Mouse (Mus musculus) erythroblast, adult 5-6 weeks (primary cell): ENCODE results near the gene Atp1b1. TPM values are rescaled to one million over a fixed set of nuclear protein-coding genes. Genes with fewer than 3 reads are reported as not detected.

ENCODE experiments used
- ATAC-seq: replicated peaks from 2 replicates; pipeline ENCODE4 v1.8.0; 2016; ENCODE audit warnings: moderate number of reproducible peaks, mild to moderate bottlenecking, moderate TSS enrichment, inconsistent platforms; ENCODE audit not compliant: poor library complexity, low FRiP score, severe bottlenecking
- total RNA-seq, 2 experiments: library from RNA; stranded (forward) in 1 of 2; stranded (reverse) in 1 of 2; fragments of 150-400 nt in 1 of 2; fragments of 200-764, 138-1000 nt in 1 of 2; gene quantifications; 2 replicates each; pipeline versions ENCODE4 v1.2.3 to v1.2.4; 2015 to 2017; ENCODE audit warnings: low replicate concordance in 2 of 2

Atp1b1 gene
- total RNA-seq, 2 experiments from 2014 or later = 2.9 to 9.4 TPM

GRCm38 (mm10) chr1:164445620-164446162 lies 12.5 kb downstream of the Atp1b1 start:
- no peak for ATAC-seq

GRCm38 (mm10) chr1:164441408-164441974 lies 16.7 kb downstream of the Atp1b1 start:
- no peak for ATAC-seq

- no peak for ATAC-seq
Observed at GRCm38 (mm10) chr1:164440708-164441407, 17.3 kb downstream of the Atp1b1 start.

GRCm38 (mm10) chr1:164440230-164440629 lies 17.9 kb downstream of the Atp1b1 start:
- ATAC-seq = no peak

GRCm38 (mm10) chr1:164436749-164437148 lies 21.4 kb downstream of the Atp1b1 start:
- no peak for ATAC-seq

- no peak for ATAC-seq
Observed at GRCm38 (mm10) chr1:164434049-164434448, 24.1 kb downstream of the Atp1b1 start.

- no peak for ATAC-seq
Observed at GRCm38 (mm10) chr1:164432649-164433048, 25.5 kb downstream of the Atp1b1 start.

- ATAC-seq = no peak
Observed at GRCm38 (mm10) chr1:164428644-164429043, 29.5 kb downstream of the Atp1b1 start.

- no peak for ATAC-seq
Observed at GRCm38 (mm10) chr1:164427777-164428176, 30.4 kb downstream of the Atp1b1 start.

GRCm38 (mm10) chr1:164426227-164426626 lies 31.9 kb downstream of the Atp1b1 start:
- no peak for ATAC-seq

- no peak for ATAC-seq
Observed at GRCm38 (mm10) chr1:164420623-164421354, 37.4 kb downstream of the Atp1b1 start.

- ATAC-seq = no peak
Observed at GRCm38 (mm10) chr1:164419401-164419800, 38.8 kb downstream of the Atp1b1 start.

- no peak for ATAC-seq
Observed at GRCm38 (mm10) chr1:164418320-164418719, 39.8 kb downstream of the Atp1b1 start.

GRCm38 (mm10) chr1:164417604-164418003 lies 40.6 kb downstream of the Atp1b1 start:
- no peak for ATAC-seq

GRCm38 (mm10) chr1:164416692-164417394 lies 41.3 kb downstream of the Atp1b1 start:
- ATAC-seq = no peak

GRCm38 (mm10) chr1:164415347-164415751 lies 42.8 kb downstream of the Atp1b1 start:
- ATAC-seq = no peak

- ATAC-seq = no peak
Observed at GRCm38 (mm10) chr1:164413608-164414007, 44.5 kb downstream of the Atp1b1 start.

GRCm38 (mm10) chr1:164412906-164413305 lies 45.2 kb downstream of the Atp1b1 start:
- no peak for ATAC-seq

- ATAC-seq = no peak
Observed at GRCm38 (mm10) chr1:164411306-164411705, 46.8 kb downstream of the Atp1b1 start.

GRCm38 (mm10) chr1:164408655-164409054 lies 49.5 kb downstream of the Atp1b1 start:
- ATAC-seq = no peak
